Mouse (Mus musculus): Measurements from ENCODE around the gene Lrig1. TPM values are rescaled to one million over a fixed set of nuclear protein-coding genes. Genes with fewer than 3 reads are reported as not detected.
A peak's percentile ranks its signal among the peaks of the same experiment; 100 is the strongest.

The Lrig1 gene
- polyA plus RNA-seq (2011; ENCODE audit: insufficient read depth, insufficient read length, low replicate concordance, missing spikeins) = 1.3 and 3.0 TPM in 2 replicates

DNA sequence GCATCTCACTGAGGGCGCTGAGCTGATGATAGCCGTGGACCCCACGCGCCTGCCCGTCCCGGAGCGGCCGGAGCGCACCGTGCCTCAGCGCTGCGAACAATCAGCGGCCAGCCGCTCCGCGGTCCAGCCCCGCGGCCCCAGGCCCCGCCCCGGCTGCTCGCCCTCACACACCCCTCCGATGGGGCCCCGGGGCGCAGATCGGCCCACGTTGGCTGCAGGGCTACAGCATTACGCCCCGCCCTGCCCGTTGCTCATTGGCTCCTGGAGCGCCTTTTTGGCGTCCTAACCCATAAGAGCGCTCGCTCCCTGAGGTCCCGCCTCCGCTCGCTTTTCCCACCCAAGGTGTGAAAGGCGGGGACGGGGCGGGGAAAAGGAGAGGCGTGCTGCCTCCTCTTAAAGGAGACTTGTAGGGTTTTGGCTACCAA is at the start of gene Lrig1:
Gene Lrig1, minus strand, starts transcription at position 92 of the 425 bp plus-strand sequence.
- peak; percentile 43; the same call in 1 of the 2 replicates for TF ChIP-seq POLR2A (IDR thresholded peaks at IDR 0.05; ENCODE audit: borderline replicate concordance, control insufficient read depth, low read depth, low read length)
- TF ChIP-seq CTCF (IDR thresholded peaks at IDR 0.05; ENCODE audit: control insufficient read depth, insufficient read depth, low read length) = no peak
- WGBS = under 1% methylated on average over 40 of the region's 40 CpGs
- Histone ChIP-seq H3K4me3 (replicated peaks; ENCODE audit: control insufficient read depth, low read depth, low read length) (peak within 1 kb of the TSS; percentile 56), H3K27ac (ENCODE audit: control insufficient read depth, insufficient read depth, low read depth, low read length, poor library complexity) (peak within 1 kb of the TSS; percentile 60; the same call in 1 of the 2 replicates), H3K4me1 (ENCODE audit: control insufficient read depth, insufficient read depth, low read length) (no peaks in the 10 kb centered on the region)

DNA sequence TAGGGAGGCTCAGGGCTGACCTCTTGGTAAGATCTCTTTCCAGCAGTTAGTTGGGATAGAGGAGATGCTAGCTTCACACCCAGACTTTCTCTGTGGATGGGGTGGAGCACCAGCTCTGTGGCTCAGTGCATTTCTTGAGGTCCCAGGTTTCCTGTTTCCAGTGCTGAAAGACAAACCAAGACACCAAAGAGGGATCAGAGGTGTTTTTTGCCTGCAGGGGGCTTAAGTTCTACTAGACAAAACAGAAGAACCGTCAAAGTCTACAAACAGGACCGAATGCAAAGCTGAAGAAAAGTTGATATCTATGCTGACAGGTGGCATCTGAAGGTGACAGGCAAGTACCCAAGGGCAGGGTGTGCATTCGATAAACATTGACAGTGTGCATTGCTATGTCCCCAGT is 49.7 kb upstream of the Lrig1 start:
- Histone ChIP-seq H3K4me3 (replicated peaks; ENCODE audit: control insufficient read depth, low read depth, low read length) (no peak overlapping the region), H3K4me1 (ENCODE audit: control insufficient read depth, insufficient read depth, low read length) (no peaks in the 10 kb centered on the region; the same call in 1 of the 2 replicates), H3K27ac (ENCODE audit: control insufficient read depth, insufficient read depth, low read depth, low read length, poor library complexity) (no peak overlapping the region)
- WGBS = 79% methylated on average over 3 of the region's 3 CpGs
- TF ChIP-seq CTCF (IDR thresholded peaks at IDR 0.05; ENCODE audit: control insufficient read depth, insufficient read depth, low read length) = no peak
- TF ChIP-seq POLR2A (IDR thresholded peaks at IDR 0.05; ENCODE audit: borderline replicate concordance, control insufficient read depth, low read depth, low read length) = no peak

DNA sequence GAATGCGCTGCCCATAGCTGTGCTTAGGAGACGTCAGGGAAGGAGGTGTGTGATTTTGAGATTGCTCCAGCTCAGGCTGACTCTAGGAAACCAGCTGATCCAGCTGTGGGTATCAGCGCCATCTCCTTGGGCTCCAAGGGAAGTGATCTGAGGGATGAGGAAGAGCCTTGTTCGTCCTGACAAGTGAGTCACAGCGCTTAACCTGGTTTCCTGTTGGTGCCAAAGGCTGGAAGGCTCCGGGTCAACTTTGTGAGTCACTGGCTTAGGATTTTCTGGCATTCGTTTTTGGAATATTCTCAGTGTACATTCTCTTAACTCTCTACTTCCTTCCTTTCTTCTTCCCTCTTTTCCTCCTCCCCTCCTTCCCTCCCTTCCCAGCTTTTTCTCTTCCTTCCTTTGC is 48.4 kb upstream of the Lrig1 start:
- Histone ChIP-seq H3K4me3 (replicated peaks; ENCODE audit: control insufficient read depth, low read depth, low read length) (no peak overlapping the region), H3K27ac (ENCODE audit: control insufficient read depth, insufficient read depth, low read depth, low read length, poor library complexity) (no peak overlapping the region), H3K4me1 (ENCODE audit: control insufficient read depth, insufficient read depth, low read length) (no peaks in the 10 kb centered on the region; the same call in 1 of the 2 replicates)
- 33% methylated on average over 7 of the region's 7 CpGs for WGBS
- TF ChIP-seq CTCF (IDR thresholded peaks at IDR 0.05; ENCODE audit: control insufficient read depth, insufficient read depth, low read length) (no peak), POLR2A (IDR thresholded peaks at IDR 0.05; ENCODE audit: borderline replicate concordance, control insufficient read depth, low read depth, low read length) (no peak)

DNA sequence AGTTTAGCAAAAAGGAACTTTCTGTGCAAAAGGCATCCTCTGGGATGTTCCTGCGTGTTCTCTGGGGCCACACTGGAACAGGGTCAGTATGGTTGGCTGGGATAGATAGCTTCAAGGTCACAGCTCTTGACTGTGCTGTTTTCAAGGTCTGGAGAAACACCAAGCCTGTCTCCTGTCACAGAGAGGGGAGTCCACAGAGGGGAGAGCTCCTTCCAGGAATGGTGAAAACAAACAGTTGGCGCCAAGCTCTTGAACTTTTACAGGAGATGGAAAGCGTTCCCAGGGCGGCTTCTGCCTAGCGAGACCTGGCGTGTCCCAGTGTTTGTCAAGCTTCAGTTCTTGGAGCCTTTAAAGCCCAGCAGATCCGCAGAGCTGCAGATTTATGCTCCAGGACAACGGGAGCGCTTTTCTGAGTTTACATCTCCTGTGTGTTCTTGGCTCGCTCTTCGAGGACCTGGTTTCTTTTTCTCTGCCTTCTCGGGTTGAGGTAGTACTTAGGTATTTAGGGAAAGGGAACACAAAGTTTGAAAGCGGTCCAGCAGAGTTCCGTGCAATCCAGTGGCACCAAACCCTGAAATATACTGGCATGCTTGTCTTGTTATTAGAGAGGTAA is 40.3 kb upstream of the Lrig1 start:
- TF ChIP-seq CTCF (IDR thresholded peaks at IDR 0.05; ENCODE audit: control insufficient read depth, insufficient read depth, low read length) = no peak
- no peaks in the 10 kb centered on the region for H3K4me1 ChIP-seq (ENCODE audit: control insufficient read depth, insufficient read depth, low read length)
- no peak overlapping the region for H3K4me3 ChIP-seq (replicated peaks; ENCODE audit: control insufficient read depth, low read depth, low read length)
- H3K27ac ChIP-seq (ENCODE audit: control insufficient read depth, insufficient read depth, low read depth, low read length, poor library complexity) = no peak overlapping the region
- WGBS = 79% methylated on average over 14 of the region's 14 CpGs

DNA sequence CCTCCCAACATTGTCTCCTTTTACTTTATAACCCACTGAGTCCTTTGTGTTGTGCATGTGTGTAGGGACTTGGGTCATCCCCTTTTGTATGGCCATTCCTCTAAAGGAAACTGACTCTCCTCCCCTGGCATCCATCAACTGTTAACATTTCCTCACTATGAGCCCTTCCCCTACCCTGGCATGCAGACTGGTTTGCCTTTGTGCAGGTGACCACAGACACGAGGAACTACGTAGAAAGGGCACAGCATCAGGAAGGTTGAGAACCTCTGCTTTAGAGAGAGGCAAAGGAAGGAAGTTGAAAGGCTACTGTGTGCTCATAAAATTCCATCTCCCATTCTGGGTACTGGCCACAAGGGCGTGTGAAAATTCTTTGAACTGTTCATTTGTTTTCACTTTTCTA is 38.7 kb upstream of the Lrig1 start:
- TF ChIP-seq POLR2A (IDR thresholded peaks at IDR 0.05; ENCODE audit: borderline replicate concordance, control insufficient read depth, low read depth, low read length) (no peak), CTCF (IDR thresholded peaks at IDR 0.05; ENCODE audit: control insufficient read depth, insufficient read depth, low read length) (no peak)
- H3K4me1 ChIP-seq (ENCODE audit: control insufficient read depth, insufficient read depth, low read length) = no peaks in the 10 kb centered on the region
- H3K27ac ChIP-seq (ENCODE audit: control insufficient read depth, insufficient read depth, low read depth, low read length, poor library complexity) = no peak overlapping the region
- 3% methylated on average over 3 of the region's 3 CpGs for WGBS
- H3K4me3 ChIP-seq (replicated peaks; ENCODE audit: control insufficient read depth, low read depth, low read length) = no peak overlapping the region

DNA sequence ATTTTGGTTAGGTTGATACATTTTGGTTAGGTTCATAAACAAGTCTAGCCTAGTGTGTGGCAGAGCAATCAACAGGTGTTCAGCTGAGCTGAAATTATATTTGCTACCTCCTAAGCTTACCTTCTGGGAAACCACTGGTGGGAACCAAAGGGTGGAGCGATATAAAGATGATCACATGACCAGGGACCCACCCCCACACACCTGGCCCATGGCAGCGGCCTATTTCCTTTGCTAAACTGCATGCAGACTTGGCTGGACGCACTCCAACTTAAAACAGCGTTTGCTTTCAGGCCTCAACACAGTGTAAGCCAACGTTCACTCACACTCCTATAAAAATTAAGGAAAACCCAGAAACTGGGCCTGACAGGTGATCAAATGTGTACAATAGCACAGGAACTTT is 33.9 kb upstream of the Lrig1 start:
- H3K27ac ChIP-seq (ENCODE audit: control insufficient read depth, insufficient read depth, low read depth, low read length, poor library complexity) = no peak overlapping the region
- WGBS = 60% methylated on average over 5 of the region's 5 CpGs

DNA sequence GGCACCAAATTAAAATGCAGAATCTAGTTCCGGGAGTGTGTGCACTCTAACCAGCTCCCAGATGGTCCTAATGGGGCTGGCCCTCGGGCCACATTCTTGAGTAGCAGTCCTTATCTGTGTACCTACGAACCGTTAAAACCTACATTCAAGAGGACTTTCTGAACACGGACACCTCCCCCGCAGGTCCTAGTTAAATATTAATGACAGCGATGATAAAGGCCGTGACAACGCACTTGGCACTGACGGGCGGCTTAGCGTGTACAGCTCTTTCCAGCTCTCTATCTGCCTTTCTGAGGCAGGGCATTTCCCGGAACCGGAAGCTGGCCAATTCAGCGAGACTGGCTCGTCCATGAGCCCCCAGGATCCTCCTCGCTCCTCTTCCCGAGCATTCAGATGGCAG is 29.9 kb upstream of the Lrig1 start:
- TF ChIP-seq POLR2A (IDR thresholded peaks at IDR 0.05; ENCODE audit: borderline replicate concordance, control insufficient read depth, low read depth, low read length) (no peak), CTCF (IDR thresholded peaks at IDR 0.05; ENCODE audit: control insufficient read depth, insufficient read depth, low read length) (no peak)
- WGBS = 74% methylated on average over 18 of the region's 18 CpGs
- no peaks in the 10 kb centered on the region for H3K4me1 ChIP-seq (ENCODE audit: control insufficient read depth, insufficient read depth, low read length)
- no peak overlapping the region for H3K4me3 ChIP-seq (replicated peaks; ENCODE audit: control insufficient read depth, low read depth, low read length)
- H3K27ac ChIP-seq (ENCODE audit: control insufficient read depth, insufficient read depth, low read depth, low read length, poor library complexity) = no peak overlapping the region

More for the DNA sequence above, 33.9 kb upstream of the Lrig1 start:
- TF ChIP-seq CTCF (IDR thresholded peaks at IDR 0.05; ENCODE audit: control insufficient read depth, insufficient read depth, low read length) (no peak), POLR2A (IDR thresholded peaks at IDR 0.05; ENCODE audit: borderline replicate concordance, control insufficient read depth, low read depth, low read length) (no peak)
- no peak overlapping the region for H3K4me3 ChIP-seq (replicated peaks; ENCODE audit: control insufficient read depth, low read depth, low read length)
- H3K4me1 ChIP-seq (ENCODE audit: control insufficient read depth, insufficient read depth, low read length) = no peaks in the 10 kb centered on the region

DNA sequence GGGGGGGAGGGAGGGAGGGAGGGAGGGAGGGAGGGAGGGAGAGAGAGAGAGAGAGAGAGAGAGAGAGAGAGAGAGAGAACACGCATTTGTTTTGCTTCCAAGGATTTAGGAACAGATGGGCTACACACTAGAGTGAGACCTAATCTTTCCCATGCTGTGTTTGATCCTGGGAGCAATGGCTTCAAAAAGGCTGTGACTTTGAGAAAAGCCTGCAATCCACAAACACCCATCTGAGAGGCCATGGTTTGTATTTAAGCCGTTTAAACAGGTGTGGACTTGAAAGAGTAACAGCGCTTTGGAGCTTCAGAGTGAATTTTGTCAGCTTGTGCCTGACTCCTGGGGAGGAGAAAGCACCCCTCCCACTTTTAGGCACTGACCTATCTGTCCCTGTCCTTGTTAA is 29.2 kb upstream of the Lrig1 start:
- Histone ChIP-seq H3K27ac (ENCODE audit: control insufficient read depth, insufficient read depth, low read depth, low read length, poor library complexity) (no peak overlapping the region), H3K4me3 (replicated peaks; ENCODE audit: control insufficient read depth, low read depth, low read length) (no peak overlapping the region), H3K4me1 (ENCODE audit: control insufficient read depth, insufficient read depth, low read length) (no peaks in the 10 kb centered on the region)
- no peak for TF ChIP-seq CTCF (IDR thresholded peaks at IDR 0.05; ENCODE audit: control insufficient read depth, insufficient read depth, low read length)
- TF ChIP-seq POLR2A (IDR thresholded peaks at IDR 0.05; ENCODE audit: borderline replicate concordance, control insufficient read depth, low read depth, low read length) = no peak
- 60% methylated on average over 3 of the region's 3 CpGs for WGBS

DNA sequence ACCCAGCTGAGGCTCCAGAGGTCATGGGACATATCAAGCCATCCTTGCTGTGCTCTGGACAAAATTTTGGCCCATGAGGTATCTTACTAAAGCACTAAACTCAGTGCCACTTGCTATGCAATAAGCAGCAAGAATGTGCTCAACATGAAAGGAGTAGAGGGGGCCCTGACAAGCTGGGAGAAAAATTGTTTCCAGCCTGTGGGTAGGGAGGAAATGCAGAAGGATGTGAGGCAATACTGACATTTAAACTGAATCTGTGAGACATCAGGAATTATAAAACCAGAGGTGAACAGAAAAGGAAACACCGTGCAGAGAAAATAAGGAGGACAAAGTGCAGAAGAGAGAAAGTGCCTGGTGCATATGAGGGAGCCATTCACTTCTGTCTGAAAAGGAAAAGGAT is 24.7 kb upstream of the Lrig1 start:
- WGBS = 6% methylated on average over 1 of the region's 1 CpGs
- H3K4me1 ChIP-seq (ENCODE audit: control insufficient read depth, insufficient read depth, low read length) = no peaks in the 10 kb centered on the region
- no peak for TF ChIP-seq CTCF (IDR thresholded peaks at IDR 0.05; ENCODE audit: control insufficient read depth, insufficient read depth, low read length)
- TF ChIP-seq POLR2A (IDR thresholded peaks at IDR 0.05; ENCODE audit: borderline replicate concordance, control insufficient read depth, low read depth, low read length) = no peak
- H3K27ac ChIP-seq (ENCODE audit: control insufficient read depth, insufficient read depth, low read depth, low read length, poor library complexity) = no peak overlapping the region
- H3K4me3 ChIP-seq (replicated peaks; ENCODE audit: control insufficient read depth, low read depth, low read length) = no peak overlapping the region

Data from bone marrow, adult 2 months (tissue).